Mouse (Mus musculus) 416B (cell line): ENCODE data around the gene Hipk2.

Source experiments
- DNase-seq: peaks from one replicate; pipeline ENCODE4 v3.0.0; 2011; ENCODE audit warnings: low read depth

Gene Hipk2

GRCm38 (mm10) chr6:38789221-38789810 lies 86.6 kb downstream of the Hipk2 start:
- no peak for DNase-seq

GRCm38 (mm10) chr6:38787811-38788509 lies 88.0 kb downstream of the Hipk2 start:
- peak; percentile 80 for DNase-seq

- DNase-seq, result no peak
These were observed 88.8 kb downstream of the Hipk2 start for GRCm38 (mm10) chr6:38787134-38787533.

- peak; percentile 94 for DNase-seq
These were observed 90.2 kb downstream of the Hipk2 start for GRCm38 (mm10) chr6:38785747-38786146.

GRCm38 (mm10) chr6:38779411-38779810 lies 96.6 kb downstream of the Hipk2 start:
- DNase-seq, result no peak

- peak; percentile 81 for DNase-seq
These were observed 97.1 kb downstream of the Hipk2 start for GRCm38 (mm10) chr6:38778887-38779286.

GRCm38 (mm10) chr6:38776000-38776584 lies 99.9 kb downstream of the Hipk2 start:
- DNase-seq, result no peak

- no peak for DNase-seq
These were observed 103.0 kb downstream of the Hipk2 start for GRCm38 (mm10) chr6:38772836-38773518.

GRCm38 (mm10) chr6:38771061-38771667 lies 104.8 kb downstream of the Hipk2 start:
- no peak for DNase-seq

- no peak for DNase-seq
These were observed 106.3 kb downstream of the Hipk2 start for GRCm38 (mm10) chr6:38769627-38770026.

GRCm38 (mm10) chr6:38762588-38763265 lies 113.2 kb downstream of the Hipk2 start:
- no peak for DNase-seq

GRCm38 (mm10) chr6:38762006-38762405 lies 114.0 kb downstream of the Hipk2 start:
- DNase-seq, result no peak

- DNase-seq, result no peak
These were observed 114.9 kb downstream of the Hipk2 start for GRCm38 (mm10) chr6:38760911-38761706.

GRCm38 (mm10) chr6:38759922-38760620 lies 115.9 kb downstream of the Hipk2 start:
- DNase-seq, result no peak

- no peak for DNase-seq
These were observed 116.8 kb downstream of the Hipk2 start for GRCm38 (mm10) chr6:38759186-38759585.

- DNase-seq, result no peak
These were observed 118.4 kb downstream of the Hipk2 start for GRCm38 (mm10) chr6:38757597-38757996.

- no peak for DNase-seq
These were observed 119.0 kb downstream of the Hipk2 start for GRCm38 (mm10) chr6:38756968-38757367.

- DNase-seq, result no peak
These were observed 120.0 kb downstream of the Hipk2 start for GRCm38 (mm10) chr6:38755961-38756360.

- no peak for DNase-seq
These were observed 120.8 kb downstream of the Hipk2 start for GRCm38 (mm10) chr6:38755188-38755587.

GRCm38 (mm10) chr6:38753729-38754128 lies 122.2 kb downstream of the Hipk2 start:
- no peak for DNase-seq
